Mouse (Mus musculus): ENCODE measurements around the gene Cops7a. TPM values are rescaled to one million over a fixed set of nuclear protein-coding genes. Genes with fewer than 3 reads are reported as not detected.

Gene Cops7a
- polyA plus RNA-seq, 1 experiment, result 154 TPM

GRCm38 (mm10) chr6:124930754-124931524 lies 34.4 kb downstream of the Cops7a start, which contains the start of gene Mlf2:
Gene Mlf2 (plus strand): TSS chr6:124931386.
- Histone ChIP-seq H3K36me3 (ENCODE audit: control insufficient read depth, insufficient read depth, low read length, poor library complexity, severe bottlenecking) (peaks cover 22% of the 10 kb centered on the region), H3K9me3 (replicated peaks; ENCODE audit: control insufficient read depth, insufficient read depth, low read length, poor library complexity, severe bottlenecking) (no peaks in the 10 kb centered on the region), H3K27ac (ENCODE audit: insufficient read depth, low read length) (peak within 1 kb of the TSS; percentile 83), H3K27me3 (ENCODE audit: control insufficient read depth, insufficient read depth, low read length, poor library complexity, severe bottlenecking) (no peaks in the 10 kb centered on the region), H3K4me1 (ENCODE audit: control insufficient read depth, insufficient read depth, low read length) (no peaks in the 10 kb centered on the region), H3K9ac (ENCODE audit: low read depth, poor library complexity, severe bottlenecking) (peak within 1 kb of the TSS; percentile 92), H3K4me3 (ENCODE audit: low read depth, low read length) (peak within 1 kb of the TSS; percentile 86)
- TF ChIP-seq POLR2A (IDR thresholded peaks at IDR 0.05; ENCODE audit: insufficient read depth, low read length), result peak; percentile 36
- peak; percentile 40; the same call in 1 of the 2 replicates for TF ChIP-seq EP300 (IDR thresholded peaks at IDR 0.05; ENCODE audit: insufficient read depth, low read depth, low read length)
- TF ChIP-seq CTCF (IDR thresholded peaks at IDR 0.05; ENCODE audit: low read depth, low read length), result peak; percentile 94

- TF ChIP-seq CTCF (IDR thresholded peaks at IDR 0.05; ENCODE audit: low read depth, low read length) (no peak), EP300 (IDR thresholded peaks at IDR 0.05; ENCODE audit: insufficient read depth, low read depth, low read length) (no peak)
- Histone ChIP-seq H3K36me3 (ENCODE audit: control insufficient read depth, insufficient read depth, low read length, poor library complexity, severe bottlenecking) (peaks cover 16% of the 10 kb centered on the region), H3K9ac (ENCODE audit: low read depth, poor library complexity, severe bottlenecking) (peak overlapping the region; percentile 36), H3K4me1 (ENCODE audit: control insufficient read depth, insufficient read depth, low read length) (no peaks in the 10 kb centered on the region), H3K9me3 (replicated peaks; ENCODE audit: control insufficient read depth, insufficient read depth, low read length, poor library complexity, severe bottlenecking) (no peaks in the 10 kb centered on the region), H3K27me3 (ENCODE audit: control insufficient read depth, insufficient read depth, low read length, poor library complexity, severe bottlenecking) (no peaks in the 10 kb centered on the region), H3K4me3 (ENCODE audit: low read depth, low read length) (peak overlapping the region; percentile 50), H3K27ac (ENCODE audit: insufficient read depth, low read length) (peak overlapping the region; percentile 83)
Measured at GRCm38 (mm10) chr6:124930231-124930630, 35.1 kb downstream of the Cops7a start.

GRCm38 (mm10) chr6:124925941-124926340 lies 39.4 kb downstream of the Cops7a start:
- peak overlapping the region; percentile 55; the same call in 1 of the 2 replicates for H3K27ac ChIP-seq (ENCODE audit: insufficient read depth, low read length)
- H3K9me3 ChIP-seq (replicated peaks; ENCODE audit: control insufficient read depth, insufficient read depth, low read length, poor library complexity, severe bottlenecking), result no peaks in the 10 kb centered on the region
- no peaks in the 10 kb centered on the region for H3K27me3 ChIP-seq (ENCODE audit: control insufficient read depth, insufficient read depth, low read length, poor library complexity, severe bottlenecking)
- no peak overlapping the region for H3K4me3 ChIP-seq (ENCODE audit: low read depth, low read length)
- H3K9ac ChIP-seq (ENCODE audit: low read depth, poor library complexity, severe bottlenecking), result 0 out of 2 replicates have a peak overlapping the region, but pooled peaks have one; percentile 7
- H3K36me3 ChIP-seq (ENCODE audit: control insufficient read depth, insufficient read depth, low read length, poor library complexity, severe bottlenecking), result no peaks in the 10 kb centered on the region
- H3K4me1 ChIP-seq (ENCODE audit: control insufficient read depth, insufficient read depth, low read length), result no peaks in the 10 kb centered on the region
- TF ChIP-seq CTCF (IDR thresholded peaks at IDR 0.05; ENCODE audit: low read depth, low read length), result no peak
- no peak for TF ChIP-seq POLR2A (IDR thresholded peaks at IDR 0.05; ENCODE audit: insufficient read depth, low read length)
- no peak for TF ChIP-seq EP300 (IDR thresholded peaks at IDR 0.05; ENCODE audit: insufficient read depth, low read depth, low read length)

- Histone ChIP-seq H3K4me1 (ENCODE audit: control insufficient read depth, insufficient read depth, low read length) (no peaks in the 10 kb centered on the region), H3K27ac (ENCODE audit: insufficient read depth, low read length) (no peak overlapping the region), H3K9me3 (replicated peaks; ENCODE audit: control insufficient read depth, insufficient read depth, low read length, poor library complexity, severe bottlenecking) (no peaks in the 10 kb centered on the region), H3K9ac (ENCODE audit: low read depth, poor library complexity, severe bottlenecking) (no peak overlapping the region), H3K4me3 (ENCODE audit: low read depth, low read length) (no peak overlapping the region), H3K36me3 (ENCODE audit: control insufficient read depth, insufficient read depth, low read length, poor library complexity, severe bottlenecking) (no peaks in the 10 kb centered on the region), H3K27me3 (ENCODE audit: control insufficient read depth, insufficient read depth, low read length, poor library complexity, severe bottlenecking) (no peaks in the 10 kb centered on the region)
- no peak for TF ChIP-seq POLR2A (IDR thresholded peaks at IDR 0.05; ENCODE audit: insufficient read depth, low read length)
- TF ChIP-seq CTCF (IDR thresholded peaks at IDR 0.05; ENCODE audit: low read depth, low read length), result no peak
- no peak for TF ChIP-seq EP300 (IDR thresholded peaks at IDR 0.05; ENCODE audit: insufficient read depth, low read depth, low read length)
Measured at GRCm38 (mm10) chr6:124925173-124925793, 40.1 kb downstream of the Cops7a start.

- Histone ChIP-seq H3K27ac (ENCODE audit: insufficient read depth, low read length) (peak overlapping the region; percentile 32; the same call in 1 of the 2 replicates), H3K9ac (ENCODE audit: low read depth, poor library complexity, severe bottlenecking) (peak overlapping the region; percentile 81; the same call in 1 of the 2 replicates), H3K4me1 (ENCODE audit: control insufficient read depth, insufficient read depth, low read length) (no peaks in the 10 kb centered on the region), H3K9me3 (replicated peaks; ENCODE audit: control insufficient read depth, insufficient read depth, low read length, poor library complexity, severe bottlenecking) (no peaks in the 10 kb centered on the region), H3K27me3 (ENCODE audit: control insufficient read depth, insufficient read depth, low read length, poor library complexity, severe bottlenecking) (no peaks in the 10 kb centered on the region), H3K36me3 (ENCODE audit: control insufficient read depth, insufficient read depth, low read length, poor library complexity, severe bottlenecking) (no peaks in the 10 kb centered on the region), H3K4me3 (ENCODE audit: low read depth, low read length) (no peak overlapping the region)
- TF ChIP-seq POLR2A (IDR thresholded peaks at IDR 0.05; ENCODE audit: insufficient read depth, low read length) (no peak), CTCF (IDR thresholded peaks at IDR 0.05; ENCODE audit: low read depth, low read length) (no peak), EP300 (IDR thresholded peaks at IDR 0.05; ENCODE audit: insufficient read depth, low read depth, low read length) (no peak)
Measured at GRCm38 (mm10) chr6:124921539-124921938, 43.8 kb downstream of the Cops7a start.

All from ES-Bruce4 (cell line).